Mouse (Mus musculus) hindbrain, embryonic 12.5 days (tissue): ENCODE data around the gene Cadps. TPM values are rescaled to one million over a fixed set of nuclear protein-coding genes. Genes with fewer than 3 reads are reported as not detected.

Experiments
- ATAC-seq: fragments of 200-750 bp; cut with Nextera tagmentation; 2 replicates; pipeline ENCODE4 v1.8.0; 2017; ENCODE audit warnings: moderate TSS enrichment; ENCODE audit not compliant: low FRiP score
- H3K27ac ChIP-seq: fragments of 300-500 bp; sonication (generic); 2 replicates; pipeline ENCODE4 v1.5.1; 2016; ENCODE audit warnings: mild to moderate bottlenecking
- H3K27me3 ChIP-seq: fragments of 300-500 bp; sonication (generic); 2 replicates; pipeline ENCODE4 v1.6.1; 2016; ENCODE audit warnings: mild to moderate bottlenecking
- H3K36me3 ChIP-seq: fragments of 300-500 bp; sonication (generic); 2 replicates; pipeline ENCODE4 v1.6.1; 2016; ENCODE audit warnings: mild to moderate bottlenecking
- H3K4me1 ChIP-seq: fragments of 300-500 bp; sonication (generic); 2 replicates; pipeline ENCODE4 v1.6.1; 2016
- H3K4me2 ChIP-seq: fragments of 300-500 bp; sonication (generic); replicated peaks from 2 replicates; pipeline ENCODE4 v1.6.1; 2016; ENCODE audit warnings: mild to moderate bottlenecking
- H3K4me3 ChIP-seq: fragments of 300-500 bp; sonication (generic); 2 replicates; pipeline ENCODE4 v1.5.1; 2016; ENCODE audit warnings: mild to moderate bottlenecking
- H3K9ac ChIP-seq: fragments of 300-500 bp; sonication (generic); 2 replicates; pipeline ENCODE4 v1.6.1; 2016; ENCODE audit warnings: mild to moderate bottlenecking, moderate library complexity
- H3K9me3 ChIP-seq: fragments of 300-500 bp; sonication (generic); replicated peaks from 2 replicates; pipeline ENCODE4 v1.6.1; 2016; ENCODE audit warnings: mild to moderate bottlenecking
- WGBS: fragments of 180-500 bp; shearing (Covaris S2); methylation state at CpG from one replicate; pipeline ENCODE4 v1.1.7; 2016; 5-methylcytosine and 5-hydroxymethylcytosine counted together
- polyA plus RNA-seq: library from polyadenylated mRNA; unstranded; fragments of >200 nt; fragmentation: Nextera tagmentation; extraction: Ambion mirVana; gene quantifications from 2 replicates; pipeline ENCODE4 v1.2.1, GENCODE M21; 2016

The Cadps gene
- polyA plus RNA-seq, 1 experiment from 2014 or later = 21.8 TPM

DNA sequence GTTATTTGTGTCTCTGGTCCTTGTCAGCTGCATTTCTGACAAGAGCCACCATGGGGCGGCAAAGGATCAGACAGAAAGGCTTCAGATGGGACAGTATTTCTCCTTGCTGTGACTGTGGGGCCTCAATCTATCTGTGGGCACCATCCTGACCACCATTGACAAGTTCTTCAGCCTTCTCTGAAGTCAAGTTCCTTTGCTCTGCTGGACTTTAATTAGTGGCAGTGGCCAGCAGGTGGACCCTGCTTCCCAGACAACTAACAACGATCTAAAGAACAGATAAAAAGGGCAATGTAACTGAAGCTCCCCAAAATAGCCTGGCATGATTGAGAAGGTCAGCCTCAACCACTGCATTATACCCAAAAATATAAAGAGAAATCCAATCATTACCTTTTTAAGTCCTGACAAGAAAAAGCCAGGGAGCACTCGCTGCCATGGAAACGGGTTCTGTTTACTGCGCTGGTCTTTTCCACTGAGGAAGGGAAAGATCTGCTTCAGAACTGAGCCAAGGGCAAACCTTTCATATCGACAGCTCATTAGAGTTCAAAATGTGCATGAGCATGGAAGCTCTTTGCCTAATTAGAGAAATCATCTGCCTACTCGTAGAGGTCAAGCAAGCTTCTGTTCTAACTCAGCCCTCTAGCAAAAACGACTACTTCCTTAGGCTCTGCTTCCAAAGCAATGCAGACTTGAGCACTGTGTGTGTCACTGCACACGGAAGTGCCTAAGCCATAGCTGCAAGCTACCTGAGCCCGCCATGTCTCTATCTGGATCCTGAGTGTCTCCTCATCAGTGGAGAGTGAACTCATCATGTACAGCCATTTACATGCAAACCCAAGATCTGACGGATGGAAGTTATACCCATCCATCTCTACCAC is 198.4 kb downstream of the Cadps start:
- Histone ChIP-seq H3K4me2 (no peak overlapping the region), H3K9ac (no peak overlapping the region), H3K4me3 (no peak overlapping the region), H3K36me3 (no peaks in the 10 kb centered on the region), H3K9me3 (no peaks in the 10 kb centered on the region), H3K27me3 (no peaks in the 10 kb centered on the region), H3K27ac (no peak overlapping the region), H3K4me1 (no peaks in the 10 kb centered on the region)
- WGBS = 79% methylated on average over 11 of the region's 11 CpGs
- no peak for ATAC-seq

GRCm38 (mm10) chr14:12607025-12607424 is 215.9 kb downstream of the Cadps start:
- H3K9me3 ChIP-seq = no peaks in the 10 kb centered on the region
- 81% methylated on average over 4 of the region's 4 CpGs for WGBS
- no peaks in the 10 kb centered on the region for H3K27me3 ChIP-seq
- H3K4me2 ChIP-seq = no peak overlapping the region
- no peaks in the 10 kb centered on the region for H3K36me3 ChIP-seq
- H3K27ac ChIP-seq = no peak overlapping the region
- H3K4me1 ChIP-seq = no peaks in the 10 kb centered on the region
- no peak overlapping the region for H3K9ac ChIP-seq
- no peak overlapping the region for H3K4me3 ChIP-seq
- ATAC-seq = no peak

- H3K4me1 ChIP-seq = no peaks in the 10 kb centered on the region
- ATAC-seq = no peak
- H3K36me3 ChIP-seq = no peaks in the 10 kb centered on the region
- no peak overlapping the region for H3K4me2 ChIP-seq
- H3K27me3 ChIP-seq = no peaks in the 10 kb centered on the region
- H3K9me3 ChIP-seq = no peaks in the 10 kb centered on the region
- no peak overlapping the region for H3K9ac ChIP-seq
- H3K4me3 ChIP-seq = no peak overlapping the region
- H3K27ac ChIP-seq = no peak overlapping the region
- WGBS = 81% methylated on average over 4 of the region's 4 CpGs
Measured at GRCm38 (mm10) chr14:12606202-12606601, 216.7 kb downstream of the Cadps start.

- Histone ChIP-seq H3K4me2 (no peak overlapping the region), H3K9ac (no peak overlapping the region), H3K36me3 (0 out of 2 replicates have a peak, but pooled peaks cover 4% of the 10 kb centered on the region), H3K4me1 (no peaks in the 10 kb centered on the region), H3K27me3 (no peaks in the 10 kb centered on the region), H3K9me3 (no peaks in the 10 kb centered on the region), H3K27ac (no peak overlapping the region), H3K4me3 (no peak overlapping the region)
- 91% methylated on average over 2 of the region's 2 CpGs for WGBS
- no peak for ATAC-seq
Measured at GRCm38 (mm10) chr14:12602080-12602479, 220.8 kb downstream of the Cadps start.

DNA sequence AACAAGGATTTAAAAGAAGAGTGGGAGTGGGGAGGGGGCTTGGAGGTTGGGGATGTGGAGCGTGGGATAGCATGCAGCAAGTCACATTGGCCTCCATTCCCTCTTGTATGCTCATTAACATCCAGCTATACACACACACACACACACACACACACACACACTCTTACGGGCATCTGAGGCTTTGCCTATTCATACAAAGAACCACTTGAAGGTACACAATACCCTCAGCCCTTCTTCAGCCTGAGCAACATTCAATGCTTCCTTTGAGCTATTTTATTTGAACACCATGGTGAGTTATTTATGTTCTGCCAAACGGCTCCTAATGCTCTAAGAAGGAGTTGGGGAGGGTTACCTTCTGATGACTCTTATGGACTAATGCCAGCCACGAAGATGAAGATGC is 227.6 kb downstream of the Cadps start:
- H3K4me3 ChIP-seq = no peak overlapping the region
- 48% methylated on average over 4 of the region's 4 CpGs for WGBS
- H3K4me1 ChIP-seq = no peaks in the 10 kb centered on the region
- H3K9me3 ChIP-seq = no peaks in the 10 kb centered on the region
- no peak for ATAC-seq
- H3K36me3 ChIP-seq = 0 out of 2 replicates have a peak, but pooled peaks cover 7% of the 10 kb centered on the region
- H3K4me2 ChIP-seq = no peak overlapping the region
- H3K27me3 ChIP-seq = no peaks in the 10 kb centered on the region
- H3K9ac ChIP-seq = no peak overlapping the region
- H3K27ac ChIP-seq = no peak overlapping the region

GRCm38 (mm10) chr14:12592472-12593075 is 230.3 kb downstream of the Cadps start:
- H3K9ac ChIP-seq = no peak overlapping the region
- WGBS = 81% methylated on average over 5 of the region's 5 CpGs
- no peak for ATAC-seq
- H3K4me1 ChIP-seq = no peaks in the 10 kb centered on the region
- 0 out of 2 replicates have a peak, but pooled peaks cover 7% of the 10 kb centered on the region for H3K36me3 ChIP-seq
- no peaks in the 10 kb centered on the region for H3K27me3 ChIP-seq
- H3K27ac ChIP-seq = no peak overlapping the region
- no peaks in the 10 kb centered on the region for H3K9me3 ChIP-seq
- no peak overlapping the region for H3K4me2 ChIP-seq
- H3K4me3 ChIP-seq = no peak overlapping the region

- no peaks in the 10 kb centered on the region for H3K27me3 ChIP-seq
- no peaks in the 10 kb centered on the region for H3K4me1 ChIP-seq
- no peaks in the 10 kb centered on the region for H3K9me3 ChIP-seq
- H3K27ac ChIP-seq = no peak overlapping the region
- H3K4me2 ChIP-seq = no peak overlapping the region
- H3K36me3 ChIP-seq = 0 out of 2 replicates have a peak, but pooled peaks cover under 1% of the 10 kb centered on the region
- H3K4me3 ChIP-seq = no peak overlapping the region
- H3K9ac ChIP-seq = no peak overlapping the region
- ATAC-seq = no peak
Measured at GRCm38 (mm10) chr14:12591829-12592228, 231.1 kb downstream of the Cadps start.

- H3K9me3 ChIP-seq = no peaks in the 10 kb centered on the region
- WGBS = 85% methylated on average over 5 of the region's 5 CpGs
- H3K27ac ChIP-seq = no peak overlapping the region
- H3K9ac ChIP-seq = no peak overlapping the region
- ATAC-seq = no peak
- no peaks in the 10 kb centered on the region for H3K27me3 ChIP-seq
- no peak overlapping the region for H3K4me3 ChIP-seq
- no peaks in the 10 kb centered on the region for H3K36me3 ChIP-seq
- H3K4me1 ChIP-seq = peaks cover 5% of the 10 kb centered on the region; the same call in 1 of the 2 replicates
- no peak overlapping the region for H3K4me2 ChIP-seq
Measured at GRCm38 (mm10) chr14:12583536-12583935, 239.3 kb downstream of the Cadps start.

GRCm38 (mm10) chr14:12581657-12582056 is 241.2 kb downstream of the Cadps start:
- 71% methylated on average over 5 of the region's 5 CpGs for WGBS
- no peak for ATAC-seq
- H3K9ac ChIP-seq = no peak overlapping the region
- H3K36me3 ChIP-seq = no peaks in the 10 kb centered on the region
- no peaks in the 10 kb centered on the region for H3K27me3 ChIP-seq
- no peaks in the 10 kb centered on the region for H3K9me3 ChIP-seq
- no peak overlapping the region for H3K27ac ChIP-seq
- H3K4me1 ChIP-seq = peaks cover 5% of the 10 kb centered on the region; the same call in 1 of the 2 replicates
- H3K4me3 ChIP-seq = no peak overlapping the region
- H3K4me2 ChIP-seq = no peak overlapping the region

DNA sequence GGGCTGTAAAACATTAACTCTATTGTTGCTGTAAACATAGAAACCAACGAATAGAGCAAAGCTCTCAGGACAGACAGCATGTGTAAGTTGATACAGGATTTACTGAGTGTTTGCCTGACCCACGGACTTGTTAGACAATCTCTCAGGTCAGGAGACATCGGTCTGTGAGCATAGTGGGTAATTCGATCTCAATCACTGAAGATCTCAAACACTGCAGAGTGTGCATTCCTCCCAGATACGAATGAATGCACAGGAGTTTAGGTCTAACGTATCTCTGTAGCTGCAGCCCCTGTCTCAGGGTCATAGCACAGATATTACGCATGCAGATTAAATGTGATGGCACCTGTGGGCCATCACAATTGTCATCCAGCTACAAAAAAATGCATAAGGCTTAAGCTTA is 242.1 kb downstream of the Cadps start:
- ATAC-seq = no peak
- no peak overlapping the region for H3K9ac ChIP-seq
- WGBS = 30% methylated on average over 7 of the region's 7 CpGs
- no peak overlapping the region for H3K27ac ChIP-seq
- no peak overlapping the region for H3K4me3 ChIP-seq
- no peaks in the 10 kb centered on the region for H3K9me3 ChIP-seq
- H3K4me1 ChIP-seq = peaks cover 5% of the 10 kb centered on the region; the same call in 1 of the 2 replicates
- H3K4me2 ChIP-seq = no peak overlapping the region
- H3K36me3 ChIP-seq = no peaks in the 10 kb centered on the region
- H3K27me3 ChIP-seq = no peaks in the 10 kb centered on the region

DNA sequence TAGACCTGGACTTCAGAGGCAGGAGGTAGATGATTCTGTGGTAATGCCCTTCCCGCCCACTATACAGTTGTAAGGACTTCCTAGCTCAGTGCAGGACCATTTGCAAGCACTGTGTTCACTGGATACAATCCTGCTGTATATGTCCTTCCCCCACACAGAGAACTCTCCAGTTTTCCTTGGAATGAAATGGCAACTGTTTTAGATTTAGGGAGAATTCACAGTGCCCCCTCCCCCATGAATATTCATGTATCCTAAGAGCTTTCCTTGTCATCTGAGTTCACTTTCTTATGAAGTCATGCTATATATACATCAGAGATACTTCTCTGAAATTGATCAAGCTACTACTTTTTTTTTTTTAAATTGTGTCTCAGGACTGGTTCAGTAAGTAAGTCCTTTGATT is 244.7 kb downstream of the Cadps start:
- H3K4me1 ChIP-seq = peaks cover 5% of the 10 kb centered on the region; the same call in 1 of the 2 replicates
- no peak overlapping the region for H3K4me2 ChIP-seq
- H3K9me3 ChIP-seq = no peaks in the 10 kb centered on the region
- no peak for ATAC-seq
- no peak overlapping the region for H3K4me3 ChIP-seq
- H3K9ac ChIP-seq = no peak overlapping the region
- no peak overlapping the region for H3K27ac ChIP-seq
- H3K27me3 ChIP-seq = no peaks in the 10 kb centered on the region
- WGBS = 79% methylated on average over 1 of the region's 1 CpGs
- no peaks in the 10 kb centered on the region for H3K36me3 ChIP-seq

DNA sequence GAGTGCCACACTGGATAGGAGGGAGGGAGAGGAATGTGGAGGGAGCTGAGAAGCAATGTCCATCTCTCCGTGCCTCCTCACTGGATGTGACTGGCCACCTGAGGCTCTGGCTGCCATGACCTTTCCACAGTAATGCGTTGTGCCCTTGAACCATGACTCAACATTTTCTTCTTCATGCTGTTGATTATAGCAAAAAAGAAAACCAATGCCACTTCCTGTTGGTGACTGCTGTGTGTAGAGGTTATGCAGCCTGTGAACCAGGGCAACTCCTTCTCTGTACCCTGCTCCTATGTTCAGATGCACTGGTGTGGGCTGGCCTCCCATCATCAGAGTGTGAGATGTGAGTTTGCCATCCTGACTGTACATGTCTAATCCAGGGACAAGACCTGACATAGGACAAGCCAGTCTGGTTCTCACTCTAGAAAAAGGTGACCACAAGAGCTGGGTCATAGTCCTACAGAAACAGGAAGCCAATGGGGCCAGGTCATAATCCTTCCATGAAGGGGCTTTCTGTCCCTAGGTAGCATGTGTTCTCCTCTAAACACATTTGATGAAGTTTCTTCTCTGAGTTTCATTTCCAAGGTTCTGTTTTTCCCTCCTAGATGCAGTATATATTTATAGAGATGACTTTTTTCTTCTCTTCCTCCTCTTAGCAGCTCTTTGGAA is 245.3 kb downstream of the Cadps start:
- Histone ChIP-seq H3K4me2 (no peak overlapping the region), H3K9me3 (no peaks in the 10 kb centered on the region), H3K36me3 (no peaks in the 10 kb centered on the region), H3K27ac (no peak overlapping the region), H3K4me3 (no peak overlapping the region), H3K27me3 (no peaks in the 10 kb centered on the region), H3K4me1 (peaks cover 5% of the 10 kb centered on the region; the same call in 1 of the 2 replicates), H3K9ac (no peak overlapping the region)
- no peak for ATAC-seq
- WGBS = 72% methylated on average over 2 of the region's 2 CpGs
